Mouse (Mus musculus): ENCODE measurements around the gene Nat8f3. TPM values are rescaled to one million over a fixed set of nuclear protein-coding genes. Genes with fewer than 3 reads are reported as not detected.
"Not testable (repeated sequence)": the region's sequence is repeated elsewhere in the genome, so short reads cannot be mapped to it uniquely, and the experiment has no call there.

Gene Nat8f3
- total RNA-seq (2012; rRNA removed): 0.21 TPM in 1 of 2 replicates, not detected in the other

GRCm38 (mm10) chr6:85765532-85765931 is at the start of gene Nat8f3:
Nat8f3 (minus strand) TSS chr6:85765754.
- in situ Hi-C loops (cut with MboI; ENCODE audit: low sequenced_read_pairs in 2 of 2, unreplicated experiment in 2 of 2); H3K4me3 ChIP-seq (ENCODE audit: insufficient read depth in 1 of 2, low read depth in 1 of 2, low read length in 2 of 2, poor library complexity in 1 of 2, severe bottlenecking in 1 of 2); H3K4me1 ChIP-seq (ENCODE audit: control insufficient read depth in 2 of 2, insufficient read depth in 2 of 2, low read length in 2 of 2, poor library complexity in 1 of 2); H3K36me3 ChIP-seq (ENCODE audit: control insufficient read depth, insufficient read depth, low read length, poor library complexity, severe bottlenecking); H3K27ac ChIP-seq (ENCODE audit: insufficient read depth, low read depth, low read length, poor library complexity, severe bottlenecking); H3K9me3 ChIP-seq (ENCODE audit: control insufficient read depth, insufficient read depth, low read depth, low read length); H3K9ac ChIP-seq (ENCODE audit: insufficient read depth, low read depth, low read length, poor library complexity, severe bottlenecking): not testable (repeated sequence)
- DNase-seq (ENCODE audit: low read depth, low spot score): peak; percentile 1

DNA sequence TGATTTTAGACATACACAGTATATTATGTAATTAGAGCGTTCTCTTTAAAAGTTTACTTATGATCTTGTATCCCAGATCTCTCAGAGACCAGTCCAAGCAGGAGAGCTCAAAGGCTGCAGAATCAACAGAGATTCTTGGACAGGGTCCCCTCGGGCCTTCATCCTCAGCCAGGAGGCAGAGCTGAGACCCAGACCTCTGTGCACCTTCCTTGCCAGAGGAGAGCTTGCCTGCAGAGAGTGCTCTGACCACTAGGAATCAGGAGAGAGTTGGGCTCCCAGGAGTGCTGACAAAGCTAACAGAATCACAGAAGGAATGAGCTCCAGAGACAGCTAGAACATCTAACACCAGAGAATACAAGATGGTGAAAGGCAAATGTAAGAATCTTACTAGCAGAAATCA is 47.8 kb upstream of the Nat8f3 start:
- no peak overlapping the region for H3K27ac ChIP-seq (ENCODE audit: insufficient read depth, low read depth, low read length, poor library complexity, severe bottlenecking)
- DNase-seq (ENCODE audit: low read depth, low spot score): no peak
- no peaks in the 10 kb centered on the region for H3K4me1 ChIP-seq (ENCODE audit: control insufficient read depth in 2 of 2, insufficient read depth in 2 of 2, low read length in 2 of 2, poor library complexity in 1 of 2)
- H3K9ac ChIP-seq (ENCODE audit: insufficient read depth, low read depth, low read length, poor library complexity, severe bottlenecking): no peak overlapping the region
- TF ChIP-seq HCFC1 (IDR thresholded peaks at IDR 0.05; ENCODE audit: borderline replicate concordance, insufficient read depth, low read length) (no peak), CHD2 (IDR thresholded peaks at IDR 0.05; ENCODE audit: low read depth, low read length) (no peak), ZC3H11A (IDR thresholded peaks at IDR 0.05; ENCODE audit: borderline replicate concordance, low read depth, low read length) (no peak), MAFK (IDR thresholded peaks at IDR 0.05; ENCODE audit: insufficient read depth, low read depth, low read length) (no peak), ZNF384 (IDR thresholded peaks at IDR 0.05; ENCODE audit: low read depth, low read length) (no peak)
- H3K36me3 ChIP-seq (ENCODE audit: control insufficient read depth, insufficient read depth, low read length, poor library complexity, severe bottlenecking): no peaks in the 10 kb centered on the region
- no peak overlapping the region for H3K4me3 ChIP-seq (ENCODE audit: insufficient read depth in 1 of 2, low read depth in 1 of 2, low read length in 2 of 2, poor library complexity in 1 of 2, severe bottlenecking in 1 of 2)
- in situ Hi-C loops (cut with MboI; ENCODE audit: low sequenced_read_pairs in 2 of 2, unreplicated experiment in 2 of 2): no loop called here
- H3K9me3 ChIP-seq (ENCODE audit: control insufficient read depth, insufficient read depth, low read depth, low read length): no peaks in the 10 kb centered on the region

GRCm38 (mm10) chr6:85810942-85811537 is 45.5 kb upstream of the Nat8f3 start:
- H3K4me1 ChIP-seq (ENCODE audit: control insufficient read depth in 2 of 2, insufficient read depth in 2 of 2, low read length in 2 of 2, poor library complexity in 1 of 2); H3K36me3 ChIP-seq (ENCODE audit: control insufficient read depth, insufficient read depth, low read length, poor library complexity, severe bottlenecking); H3K27ac ChIP-seq (ENCODE audit: insufficient read depth, low read depth, low read length, poor library complexity, severe bottlenecking); DNase-seq (ENCODE audit: low read depth, low spot score); H3K4me3 ChIP-seq (ENCODE audit: insufficient read depth in 1 of 2, low read depth in 1 of 2, low read length in 2 of 2, poor library complexity in 1 of 2, severe bottlenecking in 1 of 2); in situ Hi-C loops (cut with MboI; ENCODE audit: low sequenced_read_pairs in 2 of 2, unreplicated experiment in 2 of 2); H3K9me3 ChIP-seq (ENCODE audit: control insufficient read depth, insufficient read depth, low read depth, low read length); H3K9ac ChIP-seq (ENCODE audit: insufficient read depth, low read depth, low read length, poor library complexity, severe bottlenecking): not testable (repeated sequence)

DNA sequence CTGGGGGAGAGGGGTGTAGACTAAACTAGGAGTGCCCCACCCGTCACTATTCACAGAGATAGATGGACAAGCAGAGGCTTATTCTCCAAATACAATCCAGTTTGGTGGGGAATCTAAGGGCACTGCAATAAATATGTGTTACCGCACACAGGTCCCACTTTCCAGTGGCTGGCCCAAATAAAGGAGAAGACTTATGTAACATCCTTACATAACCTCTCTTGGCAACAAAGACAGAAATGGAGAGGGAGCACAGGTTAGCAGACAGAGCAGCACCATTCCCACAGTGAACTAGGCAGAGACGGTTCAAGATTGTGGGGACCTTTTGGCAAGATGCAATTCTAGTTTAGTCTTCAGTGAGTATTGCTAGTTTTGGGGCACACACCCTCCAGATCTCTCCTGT is 45.0 kb upstream of the Nat8f3 start:
- H3K36me3 ChIP-seq (ENCODE audit: control insufficient read depth, insufficient read depth, low read length, poor library complexity, severe bottlenecking); in situ Hi-C loops (cut with MboI; ENCODE audit: low sequenced_read_pairs in 2 of 2, unreplicated experiment in 2 of 2); H3K27ac ChIP-seq (ENCODE audit: insufficient read depth, low read depth, low read length, poor library complexity, severe bottlenecking); H3K4me1 ChIP-seq (ENCODE audit: control insufficient read depth in 2 of 2, insufficient read depth in 2 of 2, low read length in 2 of 2, poor library complexity in 1 of 2); H3K4me3 ChIP-seq (ENCODE audit: insufficient read depth in 1 of 2, low read depth in 1 of 2, low read length in 2 of 2, poor library complexity in 1 of 2, severe bottlenecking in 1 of 2); DNase-seq (ENCODE audit: low read depth, low spot score); H3K9ac ChIP-seq (ENCODE audit: insufficient read depth, low read depth, low read length, poor library complexity, severe bottlenecking); H3K9me3 ChIP-seq (ENCODE audit: control insufficient read depth, insufficient read depth, low read depth, low read length): not testable (repeated sequence)

- H3K4me1 ChIP-seq (ENCODE audit: control insufficient read depth in 2 of 2, insufficient read depth in 2 of 2, low read length in 2 of 2, poor library complexity in 1 of 2); H3K4me3 ChIP-seq (ENCODE audit: insufficient read depth in 1 of 2, low read depth in 1 of 2, low read length in 2 of 2, poor library complexity in 1 of 2, severe bottlenecking in 1 of 2); H3K9me3 ChIP-seq (ENCODE audit: control insufficient read depth, insufficient read depth, low read depth, low read length); H3K9ac ChIP-seq (ENCODE audit: insufficient read depth, low read depth, low read length, poor library complexity, severe bottlenecking); H3K27ac ChIP-seq (ENCODE audit: insufficient read depth, low read depth, low read length, poor library complexity, severe bottlenecking); H3K36me3 ChIP-seq (ENCODE audit: control insufficient read depth, insufficient read depth, low read length, poor library complexity, severe bottlenecking); in situ Hi-C loops (cut with MboI; ENCODE audit: low sequenced_read_pairs in 2 of 2, unreplicated experiment in 2 of 2); DNase-seq (ENCODE audit: low read depth, low spot score): not testable (repeated sequence)
Measured at GRCm38 (mm10) chr6:85809784-85810183, 44.2 kb upstream of the Nat8f3 start.

- H3K27ac ChIP-seq (ENCODE audit: insufficient read depth, low read depth, low read length, poor library complexity, severe bottlenecking); H3K9me3 ChIP-seq (ENCODE audit: control insufficient read depth, insufficient read depth, low read depth, low read length); H3K9ac ChIP-seq (ENCODE audit: insufficient read depth, low read depth, low read length, poor library complexity, severe bottlenecking); H3K36me3 ChIP-seq (ENCODE audit: control insufficient read depth, insufficient read depth, low read length, poor library complexity, severe bottlenecking); DNase-seq (ENCODE audit: low read depth, low spot score); H3K4me3 ChIP-seq (ENCODE audit: insufficient read depth in 1 of 2, low read depth in 1 of 2, low read length in 2 of 2, poor library complexity in 1 of 2, severe bottlenecking in 1 of 2); H3K4me1 ChIP-seq (ENCODE audit: control insufficient read depth in 2 of 2, insufficient read depth in 2 of 2, low read length in 2 of 2, poor library complexity in 1 of 2); in situ Hi-C loops (cut with MboI; ENCODE audit: low sequenced_read_pairs in 2 of 2, unreplicated experiment in 2 of 2): not testable (repeated sequence)
Measured at GRCm38 (mm10) chr6:85803180-85803579, 37.6 kb upstream of the Nat8f3 start.

GRCm38 (mm10) chr6:85763127-85764070 is 2.2 kb downstream of the Nat8f3 start:
- H3K36me3 ChIP-seq (ENCODE audit: control insufficient read depth, insufficient read depth, low read length, poor library complexity, severe bottlenecking); H3K4me3 ChIP-seq (ENCODE audit: insufficient read depth in 1 of 2, low read depth in 1 of 2, low read length in 2 of 2, poor library complexity in 1 of 2, severe bottlenecking in 1 of 2); H3K27ac ChIP-seq (ENCODE audit: insufficient read depth, low read depth, low read length, poor library complexity, severe bottlenecking); H3K9ac ChIP-seq (ENCODE audit: insufficient read depth, low read depth, low read length, poor library complexity, severe bottlenecking); H3K9me3 ChIP-seq (ENCODE audit: control insufficient read depth, insufficient read depth, low read depth, low read length); DNase-seq (ENCODE audit: low read depth, low spot score); in situ Hi-C loops (cut with MboI; ENCODE audit: low sequenced_read_pairs in 2 of 2, unreplicated experiment in 2 of 2); H3K4me1 ChIP-seq (ENCODE audit: control insufficient read depth in 2 of 2, insufficient read depth in 2 of 2, low read length in 2 of 2, poor library complexity in 1 of 2): not testable (repeated sequence)
